Mouse (Mus musculus) frontal cortex, adult (tissue): Measurements from ENCODE around the gene Pygl.
"Not testable (repeated sequence)": the region's sequence is repeated elsewhere in the genome, so short reads cannot be mapped to it uniquely, and the experiment has no call there.

Experiments
- ATAC-seq: cut with Nextera tagmentation; 2 replicates; pipeline ENCODE4 v1.9.2; 2017; ENCODE audit warnings: mild to moderate bottlenecking, moderate library complexity, mixed read lengths; ENCODE audit not compliant: low TSS enrichment

The Pygl gene

GRCm38 (mm10) chr12:70227121-70227932, 4.0 kb downstream of the Pygl start:
- peak; percentile 81 for ATAC-seq

- no peak for ATAC-seq
These were observed 4.6 kb downstream of the Pygl start for GRCm38 (mm10) chr12:70226655-70227054.

GRCm38 (mm10) chr12:70223331-70223730, 8.0 kb downstream of the Pygl start:
- no peak for ATAC-seq

- no peak for ATAC-seq
These were observed 9.9 kb downstream of the Pygl start for GRCm38 (mm10) chr12:70221425-70221824.

GRCm38 (mm10) chr12:70218795-70219540, 12.3 kb downstream of the Pygl start:
- ATAC-seq, result no peak

- no peak for ATAC-seq
These were observed 15.0 kb downstream of the Pygl start for GRCm38 (mm10) chr12:70216229-70216800.

- no peak for ATAC-seq
These were observed 17.0 kb downstream of the Pygl start for GRCm38 (mm10) chr12:70214281-70214680.

- no peak for ATAC-seq
These were observed 17.7 kb downstream of the Pygl start for GRCm38 (mm10) chr12:70213601-70214000.

- ATAC-seq, result no peak
These were observed 18.8 kb downstream of the Pygl start for GRCm38 (mm10) chr12:70212501-70212900.

GRCm38 (mm10) chr12:70208214-70208613, 23.1 kb downstream of the Pygl start:
- ATAC-seq, result no peak

- no peak for ATAC-seq
These were observed 26.9 kb downstream of the Pygl start for GRCm38 (mm10) chr12:70204433-70204832.

GRCm38 (mm10) chr12:70201926-70202529, 29.3 kb downstream of the Pygl start:
- ATAC-seq, result no peak

GRCm38 (mm10) chr12:70196341-70196740, 34.9 kb downstream of the Pygl start:
- no peak for ATAC-seq

- ATAC-seq, result no peak
These were observed 35.9 kb downstream of the Pygl start for GRCm38 (mm10) chr12:70195426-70195825.

GRCm38 (mm10) chr12:70192267-70192727, 39.0 kb downstream of the Pygl start:
- peak; percentile 90 for ATAC-seq

- ATAC-seq, result no peak
These were observed 47.0 kb downstream of the Pygl start for GRCm38 (mm10) chr12:70184173-70184783.

- ATAC-seq, result not testable (repeated sequence)
These were observed 47.8 kb downstream of the Pygl start for GRCm38 (mm10) chr12:70183507-70183906.

GRCm38 (mm10) chr12:70169969-70170368, 61.3 kb downstream of the Pygl start:
- ATAC-seq, result peak; percentile 57

GRCm38 (mm10) chr12:70167950-70168349, 63.3 kb downstream of the Pygl start:
- ATAC-seq, result no peak

GRCm38 (mm10) chr12:70164741-70165140, 66.5 kb downstream of the Pygl start:
- ATAC-seq, result no peak

- ATAC-seq, result no peak
These were observed 70.2 kb downstream of the Pygl start for GRCm38 (mm10) chr12:70161057-70161456.
